Mouse (Mus musculus): ENCODE measurements around the gene Clnk. TPM values are rescaled to one million over a fixed set of nuclear protein-coding genes. Genes with fewer than 3 reads are reported as not detected.

The Clnk gene
- total RNA-seq, 1 experiment: 0.36 TPM

- Histone ChIP-seq H3K4me3 (ENCODE audit: insufficient read depth in 1 of 2, low read depth in 1 of 2, low read length in 2 of 2, poor library complexity in 1 of 2, severe bottlenecking in 1 of 2) (no peak overlapping the region), H3K9ac (ENCODE audit: insufficient read depth, low read depth, low read length, poor library complexity, severe bottlenecking) (no peak overlapping the region), H3K9me3 (ENCODE audit: control insufficient read depth, insufficient read depth, low read depth, low read length) (no peaks in the 10 kb centered on the region), H3K27ac (ENCODE audit: insufficient read depth, low read depth, low read length, poor library complexity, severe bottlenecking) (no peak overlapping the region), H3K4me1 (ENCODE audit: control insufficient read depth in 2 of 2, insufficient read depth in 2 of 2, low read length in 2 of 2, poor library complexity in 1 of 2) (no peaks in the 10 kb centered on the region), H3K36me3 (ENCODE audit: control insufficient read depth, insufficient read depth, low read length, poor library complexity, severe bottlenecking) (no peaks in the 10 kb centered on the region)
- TF ChIP-seq ZC3H11A (IDR thresholded peaks at IDR 0.05; ENCODE audit: borderline replicate concordance, low read depth, low read length) (no peak), CHD2 (IDR thresholded peaks at IDR 0.05; ENCODE audit: low read depth, low read length) (no peak), HCFC1 (IDR thresholded peaks at IDR 0.05; ENCODE audit: borderline replicate concordance, insufficient read depth, low read length) (no peak)
- in situ Hi-C loops (cut with MboI; ENCODE audit: low sequenced_read_pairs in 2 of 2, unreplicated experiment in 2 of 2): no loop called here
- peak; percentile 33 for DNase-seq (ENCODE audit: low read depth, low spot score)
Observed at GRCm38 (mm10) chr5:38824132-38824965, 52.3 kb downstream of the Clnk start.

GRCm38 (mm10) chr5:38813391-38814109, 63.1 kb downstream of the Clnk start:
- TF ChIP-seq MAFK (IDR thresholded peaks at IDR 0.05; ENCODE audit: insufficient read depth, low read depth, low read length): no peak
- Histone ChIP-seq H3K36me3 (ENCODE audit: control insufficient read depth, insufficient read depth, low read length, poor library complexity, severe bottlenecking) (no peaks in the 10 kb centered on the region), H3K27ac (ENCODE audit: insufficient read depth, low read depth, low read length, poor library complexity, severe bottlenecking) (no peak overlapping the region), H3K9ac (ENCODE audit: insufficient read depth, low read depth, low read length, poor library complexity, severe bottlenecking) (no peak overlapping the region), H3K4me3 (ENCODE audit: insufficient read depth in 1 of 2, low read depth in 1 of 2, low read length in 2 of 2, poor library complexity in 1 of 2, severe bottlenecking in 1 of 2) (no peak overlapping the region), H3K4me1 (ENCODE audit: control insufficient read depth in 2 of 2, insufficient read depth in 2 of 2, low read length in 2 of 2, poor library complexity in 1 of 2) (no peaks in the 10 kb centered on the region), H3K9me3 (ENCODE audit: control insufficient read depth, insufficient read depth, low read depth, low read length) (no peaks in the 10 kb centered on the region)
- no peak for DNase-seq (ENCODE audit: low read depth, low spot score)
- in situ Hi-C loops (cut with MboI; ENCODE audit: low sequenced_read_pairs in 2 of 2, unreplicated experiment in 2 of 2): no loop called here

- Histone ChIP-seq H3K4me1 (ENCODE audit: control insufficient read depth in 2 of 2, insufficient read depth in 2 of 2, low read length in 2 of 2, poor library complexity in 1 of 2) (no peaks in the 10 kb centered on the region), H3K9me3 (ENCODE audit: control insufficient read depth, insufficient read depth, low read depth, low read length) (no peaks in the 10 kb centered on the region), H3K36me3 (ENCODE audit: control insufficient read depth, insufficient read depth, low read length, poor library complexity, severe bottlenecking) (no peaks in the 10 kb centered on the region), H3K27ac (ENCODE audit: insufficient read depth, low read depth, low read length, poor library complexity, severe bottlenecking) (no peak overlapping the region), H3K9ac (ENCODE audit: insufficient read depth, low read depth, low read length, poor library complexity, severe bottlenecking) (no peak overlapping the region), H3K4me3 (ENCODE audit: insufficient read depth in 1 of 2, low read depth in 1 of 2, low read length in 2 of 2, poor library complexity in 1 of 2, severe bottlenecking in 1 of 2) (no peak overlapping the region)
- no peak for DNase-seq (ENCODE audit: low read depth, low spot score)
- in situ Hi-C loops (cut with MboI; ENCODE audit: low sequenced_read_pairs in 2 of 2, unreplicated experiment in 2 of 2): no loop called here
- TF ChIP-seq ZC3H11A (IDR thresholded peaks at IDR 0.05; ENCODE audit: borderline replicate concordance, low read depth, low read length) (no peak), ZNF384 (IDR thresholded peaks at IDR 0.05; ENCODE audit: low read depth, low read length) (no peak), HCFC1 (IDR thresholded peaks at IDR 0.05; ENCODE audit: borderline replicate concordance, insufficient read depth, low read length) (no peak), CHD2 (IDR thresholded peaks at IDR 0.05; ENCODE audit: low read depth, low read length) (no peak), MAFK (IDR thresholded peaks at IDR 0.05; ENCODE audit: insufficient read depth, low read depth, low read length) (no peak)
Observed at GRCm38 (mm10) chr5:38812916-38813315, 63.7 kb downstream of the Clnk start.

- TF ChIP-seq HCFC1 (IDR thresholded peaks at IDR 0.05; ENCODE audit: borderline replicate concordance, insufficient read depth, low read length) (no peak), MAFK (IDR thresholded peaks at IDR 0.05; ENCODE audit: insufficient read depth, low read depth, low read length) (no peak), ZC3H11A (IDR thresholded peaks at IDR 0.05; ENCODE audit: borderline replicate concordance, low read depth, low read length) (no peak), CHD2 (IDR thresholded peaks at IDR 0.05; ENCODE audit: low read depth, low read length) (no peak), ZNF384 (IDR thresholded peaks at IDR 0.05; ENCODE audit: low read depth, low read length) (no peak)
- no peak for DNase-seq (ENCODE audit: low read depth, low spot score)
- Histone ChIP-seq H3K9ac (ENCODE audit: insufficient read depth, low read depth, low read length, poor library complexity, severe bottlenecking) (no peak overlapping the region), H3K9me3 (ENCODE audit: control insufficient read depth, insufficient read depth, low read depth, low read length) (no peaks in the 10 kb centered on the region), H3K36me3 (ENCODE audit: control insufficient read depth, insufficient read depth, low read length, poor library complexity, severe bottlenecking) (no peaks in the 10 kb centered on the region), H3K4me1 (ENCODE audit: control insufficient read depth in 2 of 2, insufficient read depth in 2 of 2, low read length in 2 of 2, poor library complexity in 1 of 2) (no peaks in the 10 kb centered on the region), H3K27ac (ENCODE audit: insufficient read depth, low read depth, low read length, poor library complexity, severe bottlenecking) (no peak overlapping the region), H3K4me3 (ENCODE audit: insufficient read depth in 1 of 2, low read depth in 1 of 2, low read length in 2 of 2, poor library complexity in 1 of 2, severe bottlenecking in 1 of 2) (no peak overlapping the region)
- in situ Hi-C loops (cut with MboI; ENCODE audit: low sequenced_read_pairs in 2 of 2, unreplicated experiment in 2 of 2): no loop called here
Observed at GRCm38 (mm10) chr5:38812386-38812785, 64.2 kb downstream of the Clnk start.

All from ES-E14 (cell line).